Mouse (Mus musculus): ENCODE measurements around the gene Ankrd6. TPM values are rescaled to one million over a fixed set of nuclear protein-coding genes. Genes with fewer than 3 reads are reported as not detected.
A peak's percentile ranks its signal among the peaks of the same experiment; 100 is the strongest.

The Ankrd6 gene
- polyA plus RNA-seq, 1 experiment from 2014 or later = 0.67 TPM

DNA sequence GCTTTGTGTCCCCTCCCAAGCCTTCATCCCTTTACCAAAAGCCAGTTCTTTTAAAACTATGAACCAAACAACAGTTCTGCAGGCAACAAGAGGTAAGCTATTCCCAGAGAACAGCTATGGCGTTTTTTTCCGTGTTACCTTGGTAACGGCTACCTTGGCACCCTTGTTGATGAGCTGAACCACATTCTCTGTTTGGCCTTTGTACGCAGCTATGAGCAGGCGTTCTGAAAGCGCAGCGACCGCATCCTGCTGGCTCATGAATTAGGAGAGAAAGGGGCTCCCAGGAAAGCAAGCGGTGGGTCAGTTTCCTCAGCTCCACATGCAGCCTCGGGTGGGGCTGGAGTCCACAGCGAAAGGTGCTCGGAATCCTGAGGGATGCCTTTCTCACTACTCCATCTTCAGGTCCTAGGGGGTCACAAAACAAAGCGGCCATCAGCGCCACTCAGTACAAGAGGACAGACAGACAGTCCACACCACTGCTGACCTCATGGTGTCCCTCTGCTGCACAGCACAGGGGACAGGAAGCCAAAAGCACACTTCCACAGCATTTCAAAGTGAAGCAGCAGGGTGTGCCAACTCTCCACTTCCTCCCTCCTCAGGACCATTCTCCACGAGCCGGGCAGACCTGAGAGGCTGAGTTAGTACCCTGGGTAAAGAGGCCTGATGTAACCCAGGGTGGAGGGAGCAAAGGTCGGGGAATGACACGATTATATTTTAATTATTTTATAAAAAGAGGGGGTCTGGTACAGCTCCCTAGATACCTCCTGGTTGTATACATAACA lies 90.3 kb downstream of the Ankrd6 start:
- Histone ChIP-seq H3K4me2 (no peak overlapping the region), H3K27me3 (peaks cover 18% of the 10 kb centered on the region), H3K9ac (no peak overlapping the region), H3K4me1 (replicated peaks) (peaks cover 43% of the 10 kb centered on the region), H3K4me3 (replicated peaks) (no peak overlapping the region), H3K36me3 (no peaks in the 10 kb centered on the region), H3K9me3 (replicated peaks) (no peaks in the 10 kb centered on the region), H3K27ac (no peak overlapping the region)
- DNase-seq (no peak), ATAC-seq (ENCODE audit: low read depth) (no peak)
- 75% methylated on average over 18 of the region's 18 CpGs for WGBS (ENCODE audit: insufficient replicate concordance)

GRCm38 (mm10) chr4:32855580-32855979 lies 95.1 kb downstream of the Ankrd6 start:
- no peak overlapping the region for H3K4me2 ChIP-seq
- H3K27ac ChIP-seq = no peak overlapping the region
- ATAC-seq (ENCODE audit: low read depth) (no peak), DNase-seq (no peak)
- peaks cover 5% of the 10 kb centered on the region; the same call in 1 of the 2 replicates for H3K4me1 ChIP-seq (replicated peaks)
- no peaks in the 10 kb centered on the region for H3K9me3 ChIP-seq (replicated peaks)
- no peak overlapping the region for H3K4me3 ChIP-seq (replicated peaks)
- no peaks in the 10 kb centered on the region for H3K27me3 ChIP-seq
- H3K9ac ChIP-seq = no peak overlapping the region
- no peaks in the 10 kb centered on the region for H3K36me3 ChIP-seq
- 77% methylated on average over 9 of the region's 9 CpGs for WGBS (ENCODE audit: insufficient replicate concordance)

DNA sequence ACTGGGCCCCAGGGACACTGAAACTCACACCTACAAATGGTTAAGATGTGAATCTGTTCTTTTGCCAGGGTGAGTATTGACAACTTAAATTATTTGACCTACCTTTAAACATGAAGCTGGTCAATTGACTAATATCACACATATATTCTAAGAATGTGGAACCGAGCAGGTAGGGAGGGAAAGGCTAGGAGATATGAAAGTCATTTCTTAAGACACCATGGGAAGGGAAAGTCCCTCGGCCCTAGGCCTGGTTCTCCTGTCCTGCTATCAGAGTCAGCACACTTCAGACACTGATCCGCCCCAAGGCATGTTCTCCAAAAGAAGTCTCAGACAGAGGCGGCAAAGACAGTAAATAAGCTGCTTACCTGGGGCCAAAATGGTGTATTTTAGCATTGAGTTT lies 95.7 kb downstream of the Ankrd6 start:
- H3K27me3 ChIP-seq = no peaks in the 10 kb centered on the region
- H3K27ac ChIP-seq = no peak overlapping the region
- ATAC-seq (ENCODE audit: low read depth) = no peak
- WGBS (ENCODE audit: insufficient replicate concordance) = 65% methylated on average over 4 of the region's 4 CpGs
- H3K4me1 ChIP-seq (replicated peaks) = peaks cover 4% of the 10 kb centered on the region; the same call in 1 of the 2 replicates
- H3K4me2 ChIP-seq = no peak overlapping the region
- H3K36me3 ChIP-seq = no peaks in the 10 kb centered on the region
- no peaks in the 10 kb centered on the region for H3K9me3 ChIP-seq (replicated peaks)
- H3K9ac ChIP-seq = no peak overlapping the region
- DNase-seq = no peak
- no peak overlapping the region for H3K4me3 ChIP-seq (replicated peaks)

DNA sequence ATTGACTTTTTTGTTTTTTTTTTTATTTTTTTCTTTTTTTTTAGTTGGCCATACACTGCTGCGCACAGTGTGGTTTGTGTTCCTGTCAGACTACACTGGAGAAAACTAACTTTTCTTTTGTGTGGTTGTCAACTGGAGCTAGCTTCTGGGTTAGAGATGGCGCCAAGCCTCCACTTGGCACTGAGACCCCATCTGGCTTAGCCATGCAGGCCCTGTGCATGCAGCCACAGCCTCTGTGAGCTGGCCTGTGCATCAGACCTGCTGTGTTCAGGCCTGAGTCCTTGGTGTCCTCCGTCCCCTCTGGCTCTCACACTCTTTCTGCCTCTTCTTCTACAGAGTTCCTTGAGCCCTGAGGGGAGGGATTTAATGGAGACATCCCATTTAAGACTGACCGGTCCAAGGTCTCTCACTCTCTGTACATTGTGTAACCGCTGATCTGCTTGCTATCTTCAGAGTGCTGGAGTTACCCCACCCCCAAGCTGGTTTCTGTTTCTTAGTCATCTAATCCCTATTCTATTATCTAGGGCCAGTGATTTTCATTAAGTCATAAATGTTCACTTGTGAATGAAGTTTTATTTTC lies 96.9 kb downstream of the Ankrd6 start:
- ATAC-seq (ENCODE audit: low read depth) (no peak), DNase-seq (no peak)
- no peak overlapping the region for H3K9ac ChIP-seq
- H3K36me3 ChIP-seq = no peaks in the 10 kb centered on the region
- H3K4me1 ChIP-seq (replicated peaks) = peaks cover 4% of the 10 kb centered on the region; the same call in 1 of the 2 replicates
- H3K4me2 ChIP-seq = no peak overlapping the region
- no peak overlapping the region for H3K27ac ChIP-seq
- WGBS (ENCODE audit: insufficient replicate concordance) = 68% methylated on average over 5 of the region's 5 CpGs
- H3K4me3 ChIP-seq (replicated peaks) = no peak overlapping the region
- H3K9me3 ChIP-seq (replicated peaks) = no peaks in the 10 kb centered on the region
- no peaks in the 10 kb centered on the region for H3K27me3 ChIP-seq

GRCm38 (mm10) chr4:32852819-32853218 lies 97.8 kb downstream of the Ankrd6 start:
- H3K27ac ChIP-seq = no peak overlapping the region
- H3K4me1 ChIP-seq (replicated peaks) = peaks cover 4% of the 10 kb centered on the region; the same call in 1 of the 2 replicates
- WGBS (ENCODE audit: insufficient replicate concordance) = 68% methylated on average over 6 of the region's 6 CpGs
- no peak overlapping the region for H3K9ac ChIP-seq
- DNase-seq = no peak
- no peak overlapping the region for H3K4me3 ChIP-seq (replicated peaks)
- no peak overlapping the region for H3K4me2 ChIP-seq
- no peaks in the 10 kb centered on the region for H3K9me3 ChIP-seq (replicated peaks)
- no peak for ATAC-seq (ENCODE audit: low read depth)
- no peaks in the 10 kb centered on the region for H3K27me3 ChIP-seq
- no peaks in the 10 kb centered on the region for H3K36me3 ChIP-seq

- 75% methylated on average over 8 of the region's 8 CpGs for WGBS (ENCODE audit: insufficient replicate concordance)
- Histone ChIP-seq H3K36me3 (no peaks in the 10 kb centered on the region), H3K9ac (no peak overlapping the region), H3K4me1 (replicated peaks) (peaks cover 4% of the 10 kb centered on the region; the same call in 1 of the 2 replicates), H3K4me3 (replicated peaks) (no peak overlapping the region), H3K9me3 (replicated peaks) (no peaks in the 10 kb centered on the region), H3K4me2 (no peak overlapping the region), H3K27me3 (no peaks in the 10 kb centered on the region), H3K27ac (no peak overlapping the region)
- DNase-seq (no peak), ATAC-seq (ENCODE audit: low read depth) (no peak)
Measured at GRCm38 (mm10) chr4:32852294-32852693, 98.3 kb downstream of the Ankrd6 start.

DNA sequence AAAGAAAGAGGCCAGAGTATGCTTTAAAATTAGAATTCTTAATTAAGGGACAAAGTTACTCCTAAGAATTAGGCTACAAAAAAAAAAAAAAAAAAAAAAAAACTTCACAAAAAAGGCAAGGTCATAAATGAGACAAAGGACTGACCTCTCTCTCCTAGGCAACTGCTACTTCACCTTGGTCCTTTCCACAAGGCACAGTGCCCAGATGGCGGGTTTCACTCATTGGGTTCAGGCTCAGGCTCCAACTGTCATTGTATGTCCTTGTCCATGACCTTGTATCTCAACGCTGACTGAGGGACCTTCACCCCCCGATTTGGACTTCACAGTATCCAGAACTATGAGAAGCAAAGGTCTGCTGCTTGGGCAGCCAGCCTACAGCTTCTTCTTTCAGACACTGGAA lies 112.2 kb downstream of the Ankrd6 start:
- Histone ChIP-seq H3K9ac (no peak overlapping the region), H3K27me3 (no peaks in the 10 kb centered on the region), H3K4me1 (replicated peaks) (no peaks in the 10 kb centered on the region; the same call in 1 of the 2 replicates), H3K4me2 (no peak overlapping the region), H3K27ac (no peak overlapping the region), H3K4me3 (replicated peaks) (no peak overlapping the region), H3K9me3 (replicated peaks) (no peaks in the 10 kb centered on the region), H3K36me3 (no peaks in the 10 kb centered on the region)
- ATAC-seq (ENCODE audit: low read depth) (no peak), DNase-seq (no peak)
- WGBS (ENCODE audit: insufficient replicate concordance) = 73% methylated on average over 3 of the region's 3 CpGs

DNA sequence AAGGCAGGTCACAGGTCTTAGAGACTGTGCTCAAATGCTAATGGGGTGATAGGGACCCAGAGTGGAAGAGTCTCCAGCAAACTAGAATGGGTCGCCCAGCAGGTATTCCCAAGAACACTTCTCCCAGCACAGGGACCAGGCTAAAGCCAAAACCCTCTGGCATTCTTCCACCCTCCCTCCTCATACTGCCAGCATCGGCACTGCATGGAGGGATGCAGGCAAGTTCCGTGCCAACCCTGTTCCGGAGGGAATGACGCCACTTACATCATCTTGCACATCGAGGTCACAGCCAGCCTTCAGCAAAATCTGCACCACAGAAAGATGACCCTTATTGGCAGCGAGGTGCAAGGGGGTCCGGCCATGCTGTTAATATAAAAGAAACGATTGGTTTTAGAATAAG lies 114.6 kb downstream of the Ankrd6 start:
- Histone ChIP-seq H3K27ac (no peak overlapping the region), H3K4me1 (replicated peaks) (no peaks in the 10 kb centered on the region; the same call in 1 of the 2 replicates), H3K36me3 (no peaks in the 10 kb centered on the region), H3K4me3 (replicated peaks) (no peak overlapping the region), H3K27me3 (no peaks in the 10 kb centered on the region), H3K9ac (no peak overlapping the region), H3K9me3 (replicated peaks) (no peaks in the 10 kb centered on the region), H3K4me2 (no peak overlapping the region)
- ATAC-seq (ENCODE audit: low read depth) = no peak
- no peak for DNase-seq
- 72% methylated on average over 9 of the region's 9 CpGs for WGBS (ENCODE audit: insufficient replicate concordance)

DNA sequence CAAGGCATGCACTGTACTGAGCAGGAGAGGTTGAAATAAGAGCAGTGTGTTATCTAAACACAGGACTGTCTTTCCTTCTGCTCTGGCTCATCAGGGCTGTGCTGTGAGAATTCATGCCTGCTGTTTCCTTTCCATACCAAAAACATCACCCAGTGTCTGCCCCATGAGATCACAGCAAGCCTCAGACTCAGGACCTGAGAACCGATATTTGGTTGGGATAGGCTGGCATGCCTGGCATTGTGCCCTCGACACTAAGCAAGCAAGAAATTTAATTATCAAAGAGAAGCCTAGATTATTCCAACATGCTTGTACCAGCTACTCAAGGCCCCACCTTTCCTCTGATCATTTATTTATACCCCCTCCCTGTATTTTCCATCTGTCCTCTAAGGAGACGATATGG lies 116.1 kb downstream of the Ankrd6 start:
- Histone ChIP-seq H3K27me3 (no peaks in the 10 kb centered on the region), H3K4me2 (peak overlapping the region; percentile 49), H3K4me1 (replicated peaks) (peaks cover 2% of the 10 kb centered on the region), H3K9ac (no peak overlapping the region), H3K27ac (no peak overlapping the region), H3K36me3 (no peaks in the 10 kb centered on the region), H3K9me3 (replicated peaks) (no peaks in the 10 kb centered on the region), H3K4me3 (replicated peaks) (no peak overlapping the region)
- DNase-seq (no peak), ATAC-seq (ENCODE audit: low read depth) (no peak)
- WGBS (ENCODE audit: insufficient replicate concordance) = 76% methylated on average over 3 of the region's 3 CpGs

DNA sequence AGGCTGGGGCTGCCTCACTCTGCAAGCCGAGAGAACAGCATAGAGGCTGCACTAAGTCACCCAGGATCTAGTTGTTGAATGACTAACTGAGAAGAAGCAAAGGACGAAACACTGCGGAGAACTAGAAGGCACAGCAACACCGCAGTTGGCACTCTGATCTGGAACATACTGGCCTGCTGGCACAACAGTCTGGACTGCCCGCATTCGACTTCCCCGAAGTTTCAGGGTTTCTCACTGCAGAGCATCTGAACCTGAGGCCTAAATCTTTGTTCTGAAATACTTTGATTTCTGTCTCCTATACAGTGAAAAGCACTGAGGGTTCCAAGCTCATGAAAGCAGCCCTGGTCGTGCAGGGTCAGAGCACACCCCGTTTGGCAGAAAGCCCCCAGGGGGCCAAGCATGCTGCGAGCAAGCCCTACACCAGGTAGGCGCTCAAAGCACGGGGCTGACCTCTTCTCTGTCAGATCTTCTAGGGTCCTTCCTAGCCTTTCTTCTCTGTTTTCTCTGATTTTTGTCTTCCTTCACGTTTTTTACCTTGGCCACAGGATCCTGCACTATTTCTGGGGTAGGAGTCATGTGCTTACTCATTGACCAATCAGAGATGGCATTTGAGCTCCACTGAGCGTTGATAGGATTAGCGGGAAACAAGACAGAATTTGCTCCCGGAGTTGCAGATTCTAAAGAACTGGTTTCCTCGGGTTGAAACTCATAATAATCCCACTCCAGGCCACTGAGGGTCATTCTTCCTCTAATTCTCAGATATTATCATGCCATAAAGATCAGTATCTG lies 117.0 kb downstream of the Ankrd6 start:
- Histone ChIP-seq H3K9ac (no peak overlapping the region), H3K9me3 (replicated peaks) (no peaks in the 10 kb centered on the region), H3K36me3 (no peaks in the 10 kb centered on the region), H3K4me1 (replicated peaks) (peaks cover 11% of the 10 kb centered on the region), H3K27me3 (no peaks in the 10 kb centered on the region), H3K4me3 (replicated peaks) (peak overlapping the region; percentile 26; the same call in 1 of the 2 replicates), H3K27ac (no peak overlapping the region), H3K4me2 (peak overlapping the region; percentile 49)
- WGBS (ENCODE audit: insufficient replicate concordance) = 46% methylated on average over 17 of the region's 17 CpGs
- ATAC-seq (ENCODE audit: low read depth) = peak; percentile 41; the same call in 1 of the 2 replicates
- no peak for DNase-seq

GRCm38 (mm10) chr4:32829316-32829715 lies 121.3 kb downstream of the Ankrd6 start:
- Histone ChIP-seq H3K4me3 (replicated peaks) (no peak overlapping the region), H3K27ac (peak overlapping the region; percentile 40; the same call in 1 of the 2 replicates), H3K27me3 (no peaks in the 10 kb centered on the region), H3K4me2 (no peak overlapping the region), H3K36me3 (no peaks in the 10 kb centered on the region), H3K9me3 (replicated peaks) (no peaks in the 10 kb centered on the region), H3K9ac (no peak overlapping the region), H3K4me1 (replicated peaks) (peaks cover 51% of the 10 kb centered on the region)
- 62% methylated on average over 10 of the region's 10 CpGs for WGBS (ENCODE audit: insufficient replicate concordance)
- ATAC-seq (ENCODE audit: low read depth) (no peak), DNase-seq (no peak)

All from liver, embryonic 13.5 days (tissue).